Mouse (Mus musculus) lung, postnatal 25 days (tissue): ENCODE results near the gene Cox19.
A peak's percentile ranks its signal among the peaks of the same experiment; 100 is the strongest.

Source experiments
- DNase-seq: peaks from one replicate; pipeline ENCODE4 v3.0.0; 2022; ENCODE audit warnings: low spot score

The Cox19 gene

GRCm38 (mm10) chr5:139294089-139294488 lies 57.1 kb downstream of the Cox19 start:
- no peak for DNase-seq

GRCm38 (mm10) chr5:139291811-139292560 lies 59.2 kb downstream of the Cox19 start:
- no peak for DNase-seq

- DNase-seq = no peak
Measured at GRCm38 (mm10) chr5:139290467-139291259, 60.6 kb downstream of the Cox19 start.

- no peak for DNase-seq
Measured at GRCm38 (mm10) chr5:139288591-139288990, 62.6 kb downstream of the Cox19 start.

GRCm38 (mm10) chr5:139287787-139288186 lies 63.4 kb downstream of the Cox19 start:
- DNase-seq = no peak

- DNase-seq = peak; percentile 39
Measured at GRCm38 (mm10) chr5:139287099-139287498, 64.1 kb downstream of the Cox19 start.
